Mouse (Mus musculus) central nervous system, embryonic 11.5 days (tissue): ENCODE measurements around the gene Cacnb2. TPM values are rescaled to one million over a fixed set of nuclear protein-coding genes. Genes with fewer than 3 reads are reported as not detected.

Source experiments
- polyA plus RNA-seq: library from polyadenylated mRNA; depleted of rRNA; stranded (reverse); fragments of >200 nt; gene quantifications from 2 replicates; pipeline ENCODE4 v1.2.3, GENCODE M21; 2012; rRNA removed

Gene Cacnb2
- polyA plus RNA-seq = 4.0 and 4.8 TPM in 2 replicates

GRCm38 (mm10) chr2:14602788-14603187 is at the start of gene Cacnb2:
Gene Cacnb2, plus strand, starts transcription at chr2:14603088.

Other genes with a start within 250 kb of the Cacnb2 start
- gene Slc39a12, start 214.8 kb upstream of the Cacnb2 start, polyA plus RNA-seq = 0.65 and 0.80 TPM in 2 replicates